Mouse (Mus musculus) lung, postnatal 4 days (tissue): ENCODE data around the gene Ksr1.

Experiments used
- DNase-seq, 2 experiments: peaks; one replicate each; pipeline ENCODE4 v3.0.0; 2021

The Ksr1 gene

GRCm38 (mm10) chr11:79120087-79120486 lies 26.1 kb downstream of the Ksr1 start:
- DNase-seq, result peak in 1 of 2 experiments; percentile 54

DNA sequence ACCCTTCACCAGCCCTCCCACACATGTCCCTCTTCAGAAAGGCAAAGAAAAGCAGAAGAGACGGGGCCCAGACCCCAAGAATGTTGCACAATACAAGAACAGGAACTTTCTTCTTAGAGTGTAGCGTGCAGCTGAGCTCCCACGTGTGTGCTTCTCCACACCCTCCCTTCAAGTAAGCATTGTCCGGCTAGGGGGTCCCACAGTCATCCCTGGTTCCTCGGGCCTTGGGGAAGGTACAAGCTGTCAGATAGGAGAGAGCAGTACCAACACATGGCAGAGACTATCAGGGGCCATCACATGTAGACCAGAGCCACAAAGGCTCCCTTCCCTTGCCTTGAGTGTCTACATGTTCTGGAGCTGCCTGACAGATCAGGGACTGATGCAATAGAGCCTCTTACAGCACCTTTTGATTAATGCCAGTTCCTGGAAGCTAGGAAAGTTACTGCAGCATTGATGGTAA lies 27.3 kb downstream of the Ksr1 start:
- DNase-seq, result peak in 1 of 2 experiments; percentile 53

DNA sequence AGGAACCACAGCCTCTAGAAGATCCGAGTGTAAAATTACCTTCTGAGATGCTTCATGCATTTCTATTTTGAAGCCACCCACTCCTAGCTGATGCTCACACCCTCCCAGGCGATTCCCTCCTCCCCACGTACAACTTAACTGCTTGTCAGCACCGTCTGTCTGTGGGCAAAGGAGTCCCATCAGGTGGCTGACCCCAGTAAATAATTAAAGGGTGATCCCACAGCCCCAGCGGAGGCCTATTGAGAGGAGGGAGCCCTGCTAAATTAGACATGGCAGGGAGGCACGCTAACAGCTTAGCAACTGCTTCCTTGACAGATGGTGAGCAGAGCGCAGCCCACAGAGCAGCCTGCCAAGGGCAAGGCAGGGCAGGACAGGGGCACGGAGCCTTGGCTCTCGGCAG lies 29.5 kb downstream of the Ksr1 start:
- no peak for DNase-seq

DNA sequence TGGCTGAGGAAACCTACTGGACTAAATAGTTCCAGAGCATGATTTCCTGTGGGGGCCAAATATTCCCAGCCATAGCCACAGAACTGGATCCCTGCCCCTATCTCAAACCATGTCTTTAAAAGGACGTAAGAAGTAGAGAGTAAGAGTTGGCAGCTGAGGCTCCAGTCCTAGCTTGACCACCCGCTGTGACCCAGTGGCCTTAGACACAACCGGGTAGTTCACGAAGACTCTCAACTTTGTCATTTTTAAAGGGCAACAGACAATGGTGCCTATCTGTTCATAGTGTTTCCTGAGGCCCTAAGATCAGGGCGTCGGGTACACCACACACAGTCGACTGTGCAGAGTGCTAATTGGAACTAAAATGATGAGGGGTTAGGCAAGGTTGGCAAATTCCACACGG lies 30.5 kb downstream of the Ksr1 start:
- DNase-seq, result no peak

GRCm38 (mm10) chr11:79114061-79114460 lies 32.1 kb downstream of the Ksr1 start:
- DNase-seq, result no peak

GRCm38 (mm10) chr11:79113397-79113796 lies 32.8 kb downstream of the Ksr1 start:
- no peak for DNase-seq

- DNase-seq, result peak; percentile 38 to 47
These were observed 33.5 kb downstream of the Ksr1 start for GRCm38 (mm10) chr11:79112559-79113302.

DNA sequence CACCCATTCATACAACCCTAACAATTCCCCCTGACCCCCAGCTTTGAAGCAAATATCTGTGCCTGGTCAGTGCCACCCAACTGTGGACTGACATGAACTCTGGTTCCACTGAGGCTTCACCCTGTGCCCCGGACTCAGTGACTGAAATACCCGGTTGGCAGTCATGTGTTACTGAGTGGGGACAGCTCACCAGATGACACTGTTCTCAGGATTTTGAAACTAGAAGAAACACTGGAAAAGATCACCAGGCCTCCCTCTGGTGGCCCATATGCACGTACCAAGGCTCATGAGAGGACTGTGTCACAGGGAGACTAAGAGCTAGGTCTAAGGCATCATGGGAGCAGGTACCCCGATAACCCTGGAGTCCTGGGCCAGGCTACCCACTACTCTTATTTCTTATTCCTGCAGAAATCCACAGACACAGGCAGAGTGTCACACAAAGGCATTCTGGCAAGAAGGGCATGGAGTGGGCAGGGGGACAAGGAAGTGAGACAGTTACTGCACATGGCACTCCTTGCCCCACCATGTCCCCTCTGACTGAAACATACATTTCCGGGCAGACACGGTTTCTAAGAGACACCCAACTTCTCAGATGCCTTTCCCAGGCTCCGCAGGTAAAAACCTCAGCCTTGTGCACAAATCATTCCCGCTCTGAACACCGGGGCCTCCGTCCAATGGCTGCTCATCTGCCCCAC lies 34.2 kb downstream of the Ksr1 start:
- no peak for DNase-seq

- DNase-seq, result no peak
These were observed 35.8 kb downstream of the Ksr1 start for GRCm38 (mm10) chr11:79110446-79110845.

DNA sequence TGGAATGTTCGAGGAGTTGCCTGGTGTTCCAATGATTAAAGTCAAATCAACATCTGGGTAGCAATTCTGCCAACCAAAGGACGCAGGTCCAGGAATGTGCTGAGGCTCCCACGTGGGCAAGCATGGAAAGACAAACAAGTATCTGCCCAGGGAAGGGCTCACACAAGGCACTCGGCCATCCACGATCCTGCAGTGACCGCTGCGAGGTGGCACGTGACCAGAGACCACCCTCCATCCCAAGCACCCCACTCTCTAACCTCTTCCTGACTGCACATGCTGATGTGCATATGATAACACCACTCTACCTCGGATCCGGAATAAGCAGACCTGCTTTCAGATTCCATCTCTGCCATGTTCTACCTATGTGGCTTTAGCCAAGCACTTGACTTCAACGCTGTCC lies 38.3 kb downstream of the Ksr1 start:
- no peak for DNase-seq

- DNase-seq, result no peak
These were observed 41.2 kb downstream of the Ksr1 start for GRCm38 (mm10) chr11:79104998-79105397.

DNA sequence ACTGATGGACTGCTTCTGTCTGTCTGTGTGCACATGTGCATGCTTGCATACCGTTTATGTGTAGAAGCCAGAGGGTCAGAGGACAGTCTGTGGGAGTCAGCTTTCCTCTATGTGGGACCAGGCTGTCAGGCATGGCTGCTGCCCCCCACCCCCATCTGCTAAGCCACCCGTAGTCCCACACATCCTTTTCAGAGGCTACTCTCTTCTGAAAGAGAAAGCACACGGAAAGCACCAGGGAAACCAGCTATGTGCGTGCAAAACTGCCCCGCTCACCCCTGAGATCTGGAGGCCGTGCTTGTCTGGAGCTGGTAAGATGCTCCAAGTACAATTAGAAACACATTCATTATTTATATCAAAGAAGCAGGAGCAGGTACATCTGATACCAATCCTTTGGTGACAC lies 41.7 kb downstream of the Ksr1 start:
- no peak for DNase-seq

- DNase-seq, result no peak
These were observed 42.1 kb downstream of the Ksr1 start for GRCm38 (mm10) chr11:79104096-79104495.

DNA sequence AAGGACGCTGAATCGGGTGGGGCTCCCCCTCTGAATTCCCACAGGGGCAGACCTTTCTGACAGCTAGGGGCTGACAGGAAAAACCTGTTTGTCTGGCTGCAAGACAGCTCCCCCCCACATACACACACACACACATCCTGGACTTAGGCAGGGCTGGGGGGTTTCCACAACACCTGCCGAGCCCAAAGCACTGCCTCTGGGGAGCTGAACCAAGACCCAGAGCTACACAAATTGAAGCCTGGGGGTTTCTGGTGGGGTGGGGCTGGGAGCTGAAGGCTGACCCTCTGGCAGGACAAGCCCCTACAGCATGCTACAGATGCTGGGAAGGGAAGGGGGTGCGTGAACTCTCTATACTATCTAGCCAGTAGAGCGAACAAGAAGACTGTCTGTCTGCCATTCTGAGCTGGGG lies 42.7 kb downstream of the Ksr1 start:
- no peak for DNase-seq

DNA sequence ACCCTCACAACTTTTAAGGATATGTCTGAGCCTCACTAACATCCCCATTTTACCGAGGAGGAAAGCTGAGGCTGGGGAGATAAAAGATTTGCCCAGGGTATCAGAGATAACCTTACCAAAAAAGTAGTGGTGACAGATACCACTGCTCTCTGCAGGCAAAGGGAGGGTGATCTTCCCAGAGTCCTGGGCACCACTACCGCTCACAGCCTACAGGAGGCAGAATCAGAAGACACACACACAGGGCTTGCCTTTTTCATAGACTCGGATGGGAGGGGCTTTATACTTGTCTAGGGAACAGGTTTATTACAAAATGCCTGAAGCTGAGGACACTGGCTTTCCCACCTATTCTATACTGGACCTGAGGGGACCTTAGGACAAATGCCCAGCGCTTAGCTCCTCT lies 43.9 kb downstream of the Ksr1 start:
- no peak for DNase-seq

GRCm38 (mm10) chr11:79101568-79101967 lies 44.6 kb downstream of the Ksr1 start:
- DNase-seq, result no peak

- peak in 1 of 2 experiments; percentile 56 for DNase-seq
These were observed 47.2 kb downstream of the Ksr1 start for GRCm38 (mm10) chr11:79099032-79099431.

DNA sequence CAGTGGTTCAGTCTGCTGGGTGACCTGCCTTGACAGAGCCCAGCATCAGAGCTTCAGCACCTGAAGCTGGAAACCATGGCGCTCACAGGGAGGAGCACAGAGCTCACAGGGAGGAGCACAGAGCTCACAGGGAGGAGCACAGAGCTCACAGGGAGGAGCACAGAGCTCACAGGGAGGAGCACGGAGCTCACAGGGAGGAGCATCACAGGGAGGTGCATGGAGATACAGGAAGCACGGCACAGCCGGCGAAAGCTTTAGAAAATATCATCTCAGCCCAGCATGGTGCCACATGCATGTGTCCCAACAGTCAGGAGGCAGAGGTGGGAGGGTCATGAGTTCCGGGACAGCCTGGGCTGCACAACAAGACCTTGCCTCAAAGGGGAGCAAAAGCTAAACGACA lies 48.5 kb downstream of the Ksr1 start:
- no peak for DNase-seq

DNA sequence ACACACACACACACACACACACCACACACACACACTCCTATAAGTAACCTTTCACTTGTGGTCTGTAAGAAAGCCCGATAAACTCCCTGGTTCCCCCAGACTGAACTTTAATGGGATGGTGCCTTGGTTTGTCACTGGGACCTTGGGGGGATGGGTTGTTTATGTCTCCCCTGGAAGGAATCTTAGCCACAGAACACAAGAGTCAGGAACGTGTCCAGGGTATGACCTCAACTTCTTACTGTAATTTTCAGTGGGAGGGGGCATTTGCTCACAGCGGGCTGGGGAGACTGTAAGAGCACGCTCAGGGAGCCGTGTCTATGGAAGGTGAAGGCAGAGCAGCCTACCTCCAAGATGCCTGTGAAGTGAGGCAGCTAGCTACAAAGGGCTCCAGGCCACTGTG lies 49.5 kb downstream of the Ksr1 start:
- DNase-seq, result no peak

- DNase-seq, result no peak
These were observed 50.5 kb downstream of the Ksr1 start for GRCm38 (mm10) chr11:79095713-79096112.

DNA sequence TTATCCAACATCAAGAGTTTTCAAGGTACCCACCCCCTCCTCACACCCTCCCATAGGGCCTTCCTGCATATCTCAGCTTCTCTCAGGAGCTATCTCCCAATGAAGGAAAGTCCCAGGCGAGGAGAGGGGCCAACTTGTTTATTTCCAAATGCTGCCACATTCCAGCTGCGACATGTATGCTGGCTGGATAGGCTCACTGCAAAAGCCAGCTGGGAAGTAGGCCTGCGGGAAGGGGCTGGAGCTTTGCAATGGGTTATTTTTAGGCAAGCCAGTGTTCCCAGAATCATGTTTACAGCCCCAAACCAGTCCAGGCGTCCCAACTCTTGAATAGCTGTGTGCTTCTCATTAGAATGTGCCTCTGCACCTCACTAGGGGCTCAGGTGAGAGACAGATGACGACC lies 51.5 kb downstream of the Ksr1 start:
- DNase-seq, result peak; percentile 67 to 86

DNA sequence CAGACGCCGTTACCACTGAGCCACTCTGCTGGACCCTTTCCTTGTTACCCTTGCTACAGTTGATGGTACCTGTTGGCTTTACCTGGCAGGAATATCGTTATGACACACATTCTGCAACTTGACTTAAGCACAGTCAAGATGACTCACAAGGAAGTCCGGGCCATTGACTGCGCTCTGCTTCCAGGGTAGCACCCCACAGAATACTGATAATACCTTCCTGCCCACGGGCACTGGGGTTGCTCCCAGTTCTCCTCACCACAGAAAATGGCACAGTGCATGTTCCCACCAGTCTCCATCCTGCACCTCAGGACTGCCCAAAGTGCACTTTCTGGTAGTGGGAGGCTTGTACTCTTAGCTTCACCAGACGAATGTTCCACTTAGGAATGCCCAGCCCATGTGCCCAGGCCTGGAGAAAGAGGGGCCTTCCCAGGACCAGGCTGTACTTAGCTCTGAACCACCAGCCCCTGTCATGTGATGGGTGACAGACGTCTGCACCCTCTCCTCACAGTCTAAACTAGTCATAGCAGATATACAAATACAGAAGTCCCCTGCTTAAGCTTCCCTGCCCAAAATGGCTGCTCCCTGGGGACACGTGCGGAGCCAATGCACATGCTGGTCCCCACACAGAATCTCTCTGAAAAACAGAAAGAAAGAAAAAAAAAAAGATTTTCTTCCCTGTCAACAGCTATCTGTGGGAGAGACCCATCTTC lies 52.1 kb downstream of the Ksr1 start:
- DNase-seq, result no peak

DNA sequence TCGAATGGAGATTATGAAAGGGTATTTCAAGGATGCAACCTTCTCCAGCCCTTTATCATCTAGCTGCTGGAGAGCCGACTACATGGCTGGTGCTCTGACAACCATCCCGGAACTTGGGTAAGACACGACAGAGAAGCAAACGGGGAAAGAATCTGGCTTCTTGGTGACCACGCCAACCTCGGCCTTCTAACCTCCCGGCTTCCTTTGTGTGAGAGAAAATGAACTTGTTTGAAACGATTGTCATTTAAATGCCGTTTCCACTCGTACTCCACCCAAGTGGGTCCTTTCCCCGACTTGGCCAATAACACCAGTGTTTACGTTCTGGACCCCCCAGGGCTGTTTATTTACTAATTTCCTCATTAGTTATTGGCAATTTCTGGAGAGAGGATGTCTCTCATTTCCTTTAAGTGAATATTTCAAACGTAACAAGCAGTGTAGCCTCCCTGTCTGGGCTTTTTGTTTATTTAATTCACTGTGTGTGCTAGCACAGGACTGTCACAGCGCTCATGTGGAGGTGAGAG lies 52.8 kb downstream of the Ksr1 start:
- DNase-seq, result no peak

GRCm38 (mm10) chr11:79092802-79093201 lies 53.4 kb downstream of the Ksr1 start:
- no peak for DNase-seq
